Mouse (Mus musculus) hindbrain, embryonic 15.5 days (tissue): ENCODE measurements around the gene Ppil1. TPM values are rescaled to one million over a fixed set of nuclear protein-coding genes. Genes with fewer than 3 reads are reported as not detected.
A peak's percentile ranks its signal among the peaks of the same experiment; 100 is the strongest.
"Not testable (repeated sequence)": the region's sequence is repeated elsewhere in the genome, so short reads cannot be mapped to it uniquely, and the experiment has no call there.

Experiments used
- ATAC-seq: fragments of 200-750 bp; cut with Nextera tagmentation; 2 replicates; pipeline ENCODE4 v1.8.0; 2017; ENCODE audit warnings: low read depth, moderate number of reproducible peaks, moderate TSS enrichment; ENCODE audit not compliant: low FRiP score
- H3K27ac ChIP-seq: fragments of 300-500 bp; sonication (generic); replicated peaks from 2 replicates; pipeline ENCODE4 v1.5.1; 2015; ENCODE audit warnings: mild to moderate bottlenecking, inconsistent platforms
- H3K27me3 ChIP-seq: fragments of 300-500 bp; sonication (generic); 2 replicates; pipeline ENCODE4 v1.6.1; 2015; ENCODE audit warnings: control low read depth, inconsistent platforms
- H3K36me3 ChIP-seq: fragments of 300-500 bp; sonication (generic); 2 replicates; pipeline ENCODE4 v1.6.1; 2015; ENCODE audit warnings: control low read depth, inconsistent platforms
- H3K4me1 ChIP-seq: fragments of 300-500 bp; sonication (generic); replicated peaks from 2 replicates; pipeline ENCODE4 v1.6.1; 2015; ENCODE audit warnings: control low read depth, inconsistent platforms
- H3K4me2 ChIP-seq: fragments of 300-500 bp; sonication (generic); 2 replicates; pipeline ENCODE4 v1.6.1; 2015; ENCODE audit warnings: moderate library complexity, mild to moderate bottlenecking, inconsistent platforms
- H3K4me3 ChIP-seq: fragments of 300-500 bp; sonication (generic); 2 replicates; pipeline ENCODE4 v1.5.1; 2015; ENCODE audit warnings: mild to moderate bottlenecking, inconsistent platforms
- H3K9ac ChIP-seq: fragments of 300-500 bp; sonication (generic); 2 replicates; pipeline ENCODE4 v1.6.1; 2015; ENCODE audit warnings: inconsistent platforms
- H3K9me3 ChIP-seq: fragments of 300-500 bp; sonication (generic); 2 replicates; pipeline ENCODE4 v1.6.1; 2016; ENCODE audit warnings: control low read depth, inconsistent platforms
- WGBS: fragments of 180-500 bp; shearing (Covaris S2); methylation state at CpG from one replicate; pipeline ENCODE4 v1.1.7; 2015; 5-methylcytosine and 5-hydroxymethylcytosine counted together
- polyA plus RNA-seq: library from polyadenylated mRNA; unstranded; fragments of >200 nt; fragmentation: Nextera tagmentation; extraction: Ambion mirVana; gene quantifications from 2 replicates; pipeline ENCODE4 v1.2.1, GENCODE M21; 2015

The Ppil1 gene
- polyA plus RNA-seq, 1 experiment from 2014 or later: 108 TPM

DNA sequence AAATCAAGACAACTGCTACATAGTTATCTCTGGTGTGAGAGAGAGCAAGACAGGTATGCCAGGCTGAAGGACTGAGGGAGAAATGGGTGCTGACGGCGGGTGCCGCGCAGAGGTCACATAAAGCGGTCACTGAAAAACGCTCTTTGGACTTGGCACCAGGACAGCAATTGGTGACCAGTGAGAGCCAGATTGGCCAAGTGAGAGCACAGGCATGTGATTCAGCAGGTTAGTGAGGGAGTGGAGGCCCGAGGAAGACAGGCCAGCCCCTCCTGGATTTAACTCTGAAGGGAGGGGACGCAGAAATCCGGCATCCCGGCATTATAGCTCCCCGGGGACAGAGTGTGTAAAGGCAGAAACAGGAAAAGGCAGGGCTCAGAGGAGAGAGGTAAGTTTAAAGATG lies 9.9 kb upstream of the Ppil1 start:
- no peak for ATAC-seq
- Histone ChIP-seq H3K4me2 (no peak overlapping the region), H3K27ac (no peak overlapping the region), H3K36me3 (no peaks in the 10 kb centered on the region), H3K27me3 (no peaks in the 10 kb centered on the region), H3K9ac (no peak overlapping the region), H3K4me1 (peaks cover 21% of the 10 kb centered on the region), H3K4me3 (no peak overlapping the region), H3K9me3 (no peaks in the 10 kb centered on the region)
- 76% methylated on average over 11 of the region's 11 CpGs for WGBS

DNA sequence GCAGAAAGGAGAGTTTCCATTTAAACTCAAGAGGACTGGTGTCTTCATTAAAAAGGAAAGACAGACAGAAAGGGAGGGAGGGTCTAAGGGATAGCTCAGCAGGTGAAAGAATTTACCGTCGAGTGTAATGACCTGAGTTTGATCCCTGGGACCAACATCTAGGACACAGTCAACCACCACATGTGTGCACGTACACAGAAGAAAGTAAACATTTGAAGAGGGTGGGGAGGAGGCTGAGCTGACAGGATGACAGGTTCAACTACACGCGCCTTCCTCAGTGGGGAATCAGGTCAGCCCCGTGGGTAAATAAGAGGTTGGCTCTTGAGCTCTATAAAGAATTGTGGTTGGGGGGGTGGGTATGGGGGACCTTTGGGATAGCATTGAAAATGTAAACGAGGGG lies 9.2 kb upstream of the Ppil1 start:
- 86% methylated on average over 7 of the region's 7 CpGs for WGBS
- H3K36me3 ChIP-seq: no peaks in the 10 kb centered on the region
- H3K4me1 ChIP-seq: peaks cover 23% of the 10 kb centered on the region
- ATAC-seq: no peak
- H3K4me3 ChIP-seq: no peak overlapping the region
- H3K4me2 ChIP-seq: no peak overlapping the region
- no peaks in the 10 kb centered on the region for H3K9me3 ChIP-seq
- no peaks in the 10 kb centered on the region for H3K27me3 ChIP-seq
- H3K27ac ChIP-seq: no peak overlapping the region
- H3K9ac ChIP-seq: no peak overlapping the region

- H3K27ac ChIP-seq: no peak overlapping the region
- H3K4me1 ChIP-seq: peaks cover 25% of the 10 kb centered on the region
- H3K9ac ChIP-seq: no peak overlapping the region
- ATAC-seq: no peak
- H3K9me3 ChIP-seq: no peaks in the 10 kb centered on the region
- no peaks in the 10 kb centered on the region for H3K27me3 ChIP-seq
- H3K36me3 ChIP-seq: no peaks in the 10 kb centered on the region
- H3K4me3 ChIP-seq: no peak overlapping the region
- peak overlapping the region; percentile 66 for H3K4me2 ChIP-seq
- WGBS: 95% methylated on average over 9 of the region's 9 CpGs
These were observed 6.2 kb upstream of the Ppil1 start for GRCm38 (mm10) chr17:29270148-29270698.

DNA sequence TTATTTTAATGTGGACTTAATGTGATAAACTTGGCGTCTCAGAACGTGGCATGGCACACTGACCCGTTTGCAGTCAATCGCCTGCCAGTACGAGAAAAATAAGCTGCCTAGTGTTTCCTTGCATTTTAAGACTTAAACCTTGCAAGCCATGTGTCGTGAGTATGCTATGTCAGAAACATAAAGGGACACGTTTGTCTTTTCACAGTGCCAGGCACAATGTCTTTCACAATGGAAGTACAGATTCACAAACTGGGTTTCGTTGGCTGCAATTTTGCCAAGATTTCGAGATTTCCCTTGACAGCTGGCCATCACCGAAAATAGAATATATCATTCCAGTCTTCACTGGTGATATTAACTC lies 5.3 kb upstream of the Ppil1 start:
- Histone ChIP-seq H3K4me1 (peaks cover 29% of the 10 kb centered on the region), H3K27me3 (no peaks in the 10 kb centered on the region), H3K9ac (peak overlapping the region; percentile 77), H3K27ac (peak overlapping the region; percentile 86), H3K4me3 (peak overlapping the region; percentile 70), H3K9me3 (no peaks in the 10 kb centered on the region), H3K36me3 (no peaks in the 10 kb centered on the region), H3K4me2 (peak overlapping the region; percentile 66)
- WGBS: 18% methylated on average over 10 of the region's 10 CpGs
- no peak for ATAC-seq

- Histone ChIP-seq H3K27me3 (no peaks in the 10 kb centered on the region), H3K27ac (peak within 1 kb of the TSS; percentile 86), H3K4me2 (peak within 1 kb of the TSS; percentile 66), H3K36me3 (no peaks in the 10 kb centered on the region), H3K4me1 (peaks cover 30% of the 10 kb centered on the region), H3K4me3 (peak within 1 kb of the TSS; percentile 70), H3K9me3 (no peaks in the 10 kb centered on the region), H3K9ac (peak within 1 kb of the TSS; percentile 77)
- ATAC-seq: peak; percentile 90
- under 1% methylated on average over 58 of the region's 63 CpGs for WGBS
These were observed 4.8 kb upstream of the Ppil1 start, which contains the start of gene BC004004 for GRCm38 (mm10) chr17:29268682-29269348. Gene BC004004, plus strand, starts transcription at chr17:29268788.

DNA sequence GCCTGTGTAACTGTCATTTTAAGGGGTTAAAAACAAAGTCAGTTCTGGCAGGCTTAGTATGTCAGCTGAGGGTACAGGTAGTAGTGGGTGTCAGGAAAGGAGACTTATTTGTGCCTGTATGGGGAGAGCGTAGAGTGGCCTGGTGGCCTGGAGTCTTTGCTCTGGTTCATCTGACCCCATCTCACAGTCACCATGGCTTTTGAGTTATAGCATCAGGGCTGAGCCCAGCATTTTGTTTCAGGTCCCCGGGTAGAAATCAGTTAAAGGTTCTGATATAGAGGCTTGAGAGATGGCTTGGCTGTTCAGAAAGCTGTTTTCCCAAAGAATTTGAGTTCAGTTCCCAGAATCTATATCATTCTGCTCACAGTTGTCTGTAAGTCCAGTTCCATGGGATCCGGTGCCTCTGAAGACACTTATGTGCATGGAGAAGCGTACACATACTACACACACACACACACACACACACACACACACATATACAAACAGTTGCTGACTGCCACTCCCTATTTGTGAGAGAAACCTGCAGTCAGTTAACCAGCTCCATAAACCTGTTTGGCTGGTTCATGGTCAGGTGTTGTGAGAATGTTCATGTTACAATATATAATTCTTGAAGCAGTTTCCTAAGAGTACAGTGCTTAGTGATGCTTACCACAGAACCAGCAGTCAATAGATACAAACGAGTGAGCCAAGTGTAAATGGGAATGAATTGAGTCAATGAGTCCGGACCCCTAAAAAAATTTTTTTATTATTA lies 4.1 kb upstream of the Ppil1 start:
- H3K36me3 ChIP-seq: no peaks in the 10 kb centered on the region
- no peaks in the 10 kb centered on the region for H3K27me3 ChIP-seq
- H3K4me2 ChIP-seq: peak overlapping the region; percentile 66
- 60% methylated on average over 6 of the region's 6 CpGs for WGBS
- H3K9me3 ChIP-seq: no peaks in the 10 kb centered on the region
- H3K4me3 ChIP-seq: peak overlapping the region; percentile 70
- H3K4me1 ChIP-seq: peaks cover 31% of the 10 kb centered on the region
- peak overlapping the region; percentile 77; the same call in 1 of the 2 replicates for H3K9ac ChIP-seq
- H3K27ac ChIP-seq: peak overlapping the region; percentile 86
- ATAC-seq: peak; percentile 55

- not testable (repeated sequence) for H3K4me3 ChIP-seq, ATAC-seq, H3K27ac ChIP-seq, H3K27me3 ChIP-seq, H3K36me3 ChIP-seq, H3K9ac ChIP-seq, H3K4me2 ChIP-seq, H3K9me3 ChIP-seq
- 86% methylated on average over 2 of the region's 2 CpGs for WGBS
- H3K4me1 ChIP-seq: peaks cover 42% of the 10 kb centered on the region
These were observed 3.1 kb upstream of the Ppil1 start for GRCm38 (mm10) chr17:29267040-29267439.

DNA sequence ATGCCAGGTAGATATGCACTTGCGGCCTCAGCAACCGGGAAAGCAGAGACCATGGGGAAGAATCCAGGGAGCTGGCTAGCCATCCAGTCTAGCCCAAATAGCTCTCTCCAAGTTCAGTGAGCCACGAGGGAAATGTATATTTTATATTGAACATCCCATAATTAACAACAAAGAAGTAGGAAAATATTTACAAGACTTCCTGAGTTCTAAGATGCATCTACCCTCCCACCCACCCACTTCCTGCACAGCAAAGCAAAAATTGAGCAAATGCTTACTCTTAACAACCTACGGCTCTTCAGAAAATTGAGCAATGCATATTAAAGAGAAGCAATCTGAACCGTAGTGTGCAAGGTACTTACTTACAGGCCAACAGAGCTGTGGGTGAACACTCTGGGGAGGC lies 774 bp upstream of the Ppil1 start:
- no peak overlapping the region for H3K4me3 ChIP-seq
- H3K9ac ChIP-seq: peak overlapping the region; percentile 66; the same call in 1 of the 2 replicates
- H3K36me3 ChIP-seq: peaks cover 4% of the 10 kb centered on the region
- no peaks in the 10 kb centered on the region for H3K9me3 ChIP-seq
- H3K27me3 ChIP-seq: no peaks in the 10 kb centered on the region
- peak overlapping the region; percentile 97; the same call in 1 of the 2 replicates for H3K27ac ChIP-seq
- peaks cover 39% of the 10 kb centered on the region for H3K4me1 ChIP-seq
- peak overlapping the region; percentile 78 for H3K4me2 ChIP-seq
- WGBS: 84% methylated on average over 5 of the region's 5 CpGs
- no peak for ATAC-seq

DNA sequence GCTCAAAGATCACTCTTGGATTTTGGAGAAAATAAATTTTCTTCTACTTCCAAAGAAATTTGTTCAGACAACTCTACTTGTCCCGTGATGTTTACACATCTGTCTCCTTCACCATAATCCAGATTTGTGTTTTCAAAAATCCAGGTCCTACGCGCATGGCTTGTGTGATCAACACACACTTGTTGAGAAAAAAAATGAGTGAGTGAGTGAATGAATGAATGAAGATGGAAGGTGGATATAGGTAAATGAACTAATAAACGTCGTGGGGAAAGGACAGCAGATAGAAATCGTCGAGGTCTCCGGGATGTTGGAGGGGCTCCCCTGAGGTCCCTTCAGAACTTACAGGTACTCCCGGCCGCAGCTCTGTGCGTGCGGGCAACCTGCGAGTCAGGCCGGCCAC lies 569 bp downstream of the Ppil1 start:
- under 1% methylated on average over 14 of the region's 14 CpGs for WGBS
- Histone ChIP-seq H3K4me2 (peak overlapping the region; percentile 78), H3K4me1 (peaks cover 38% of the 10 kb centered on the region), H3K9ac (peak overlapping the region; percentile 66), H3K27ac (peak overlapping the region; percentile 97), H3K36me3 (peaks cover 6% of the 10 kb centered on the region), H3K27me3 (no peaks in the 10 kb centered on the region), H3K4me3 (peak overlapping the region; percentile 80), H3K9me3 (no peaks in the 10 kb centered on the region)
- ATAC-seq: peak; percentile 2; the same call in 1 of the 2 replicates

DNA sequence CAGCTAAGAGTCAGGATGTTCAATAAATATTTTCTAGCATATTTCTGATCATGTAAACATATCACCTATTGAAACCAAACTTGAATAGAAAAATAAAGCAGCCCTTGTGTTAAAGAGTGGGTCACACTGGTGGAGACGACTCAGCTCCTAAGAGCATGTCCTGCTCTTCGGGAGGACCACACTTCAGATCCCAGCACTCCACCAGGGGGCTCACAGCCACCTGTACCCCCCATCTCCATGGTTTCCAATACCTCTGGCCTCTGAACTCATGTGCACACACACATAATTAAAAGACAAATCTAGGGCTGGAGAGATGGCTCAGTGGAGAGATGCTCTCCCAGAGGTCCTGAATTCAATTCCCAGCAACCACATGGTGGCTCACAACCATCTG lies 1.7 kb downstream of the Ppil1 start:
- ATAC-seq: no peak
- Histone ChIP-seq H3K4me2 (peak overlapping the region; percentile 78), H3K4me1 (peaks cover 34% of the 10 kb centered on the region), H3K4me3 (no peak overlapping the region; the same call in 1 of the 2 replicates), H3K27ac (no peak overlapping the region), H3K9ac (no peak overlapping the region), H3K9me3 (no peaks in the 10 kb centered on the region), H3K27me3 (no peaks in the 10 kb centered on the region), H3K36me3 (peaks cover 17% of the 10 kb centered on the region)
- WGBS: 79% methylated on average over 2 of the region's 2 CpGs

DNA sequence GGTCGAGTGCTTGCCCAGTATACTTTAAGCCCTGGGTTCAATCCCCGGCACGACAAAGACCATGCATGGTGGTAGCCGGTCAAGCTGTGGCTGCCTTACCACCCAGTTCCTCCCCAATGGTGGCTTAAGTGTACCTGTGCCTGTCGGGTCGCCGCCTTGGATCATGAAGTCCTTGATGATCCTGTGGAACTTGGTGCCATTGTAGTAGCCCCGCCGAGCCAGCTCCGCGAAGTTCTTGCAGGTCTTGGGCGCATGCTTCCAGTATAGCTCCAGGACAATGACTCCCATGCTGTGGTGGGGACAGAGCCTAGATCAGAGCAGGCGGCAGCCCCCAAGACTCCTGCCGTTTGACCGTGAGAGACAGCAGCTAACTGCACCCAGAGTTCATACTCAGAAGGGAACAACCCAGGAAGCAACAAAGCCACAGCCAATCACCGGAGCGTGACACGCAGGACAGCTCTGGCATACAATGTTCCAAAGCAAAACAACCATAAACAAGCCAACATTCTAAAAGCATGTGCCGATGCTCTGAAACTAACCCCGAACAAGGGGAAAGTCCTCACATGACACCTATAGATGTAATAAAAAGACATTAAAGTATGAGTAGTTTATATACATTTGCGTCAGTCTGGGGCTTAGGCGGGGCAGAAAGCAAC lies 2.3 kb downstream of the Ppil1 start:
- WGBS: 93% methylated on average over 22 of the region's 22 CpGs
- Histone ChIP-seq H3K9ac (no peak overlapping the region), H3K4me1 (peaks cover 34% of the 10 kb centered on the region), H3K36me3 (peaks cover 19% of the 10 kb centered on the region), H3K27me3 (no peaks in the 10 kb centered on the region), H3K4me2 (no peak overlapping the region), H3K4me3 (no peak overlapping the region), H3K27ac (no peak overlapping the region), H3K9me3 (no peaks in the 10 kb centered on the region)
- no peak for ATAC-seq

DNA sequence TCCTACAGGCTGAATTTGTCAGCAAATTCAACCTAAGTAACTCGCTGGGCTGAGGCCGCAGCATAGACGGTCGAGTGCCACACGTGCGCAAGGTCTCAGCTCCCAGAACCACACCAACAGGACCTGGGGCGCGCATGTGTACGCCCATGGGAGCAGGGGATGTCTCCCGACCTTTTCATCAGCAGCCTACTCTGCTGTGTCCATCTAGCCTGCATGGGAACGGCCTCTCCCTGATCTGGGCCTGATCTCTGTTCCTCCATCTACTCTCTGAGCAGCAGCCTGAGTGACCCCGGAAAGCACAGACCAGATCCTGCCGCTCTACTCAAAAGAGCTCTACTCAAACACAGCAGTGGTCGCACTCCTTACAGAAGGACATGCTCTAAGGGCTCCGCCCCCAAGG lies 3.5 kb downstream of the Ppil1 start:
- H3K4me1 ChIP-seq: peaks cover 34% of the 10 kb centered on the region
- no peak for ATAC-seq
- H3K9ac ChIP-seq: no peak overlapping the region

More for the DNA sequence above, 3.5 kb downstream of the Ppil1 start:
- 90% methylated on average over 15 of the region's 15 CpGs for WGBS
- no peak overlapping the region for H3K4me2 ChIP-seq
- peaks cover 19% of the 10 kb centered on the region for H3K36me3 ChIP-seq
- no peak overlapping the region for H3K4me3 ChIP-seq
- no peaks in the 10 kb centered on the region for H3K27me3 ChIP-seq
- no peak overlapping the region for H3K27ac ChIP-seq
- no peaks in the 10 kb centered on the region for H3K9me3 ChIP-seq
